Mouse (Mus musculus): Measurements from ENCODE around the gene Lamtor1. TPM values are rescaled to one million over a fixed set of nuclear protein-coding genes. Genes with fewer than 3 reads are reported as not detected.

Lamtor1 gene
- polyA plus RNA-seq, 1 experiment from 2014 or later, result 119 TPM

GRCm38 (mm10) chr7:101866491-101867265 lies 39.0 kb upstream of the Lamtor1 start:
- Histone ChIP-seq H3K4me3 (ENCODE audit: low read depth, low read length) (no peak overlapping the region), H3K9me3 (ENCODE audit: control insufficient read depth, low read length) (no peaks in the 10 kb centered on the region), H3K27me3 (ENCODE audit: control insufficient read depth, insufficient read depth, low read length) (no peaks in the 10 kb centered on the region), H3K4me1 (replicated peaks; ENCODE audit: control insufficient read depth, insufficient read depth) (no peaks in the 10 kb centered on the region), H3K36me3 (ENCODE audit: control insufficient read depth, insufficient read depth, low read length) (no peaks in the 10 kb centered on the region), H3K27ac (replicated peaks) (no peak overlapping the region), H3K9ac (ENCODE audit: low read length) (no peak overlapping the region), H3K4me2 (replicated peaks; ENCODE audit: low read depth) (no peak overlapping the region)
- 74% methylated on average over 11 of the region's 11 CpGs for whole genome bisulfite sequencing
- ATAC-seq (ENCODE audit: low FRiP score, low TSS enrichment) (no peak), DNase-seq (ENCODE audit: low spot score) (no peak)
- TF ChIP-seq EP300 (optimal IDR thresholded peaks at IDR 0.05), result no peak
- TF ChIP-seq CTCF (IDR thresholded peaks at IDR 0.05; ENCODE audit: low read depth), result no peak

GRCm38 (mm10) chr7:101867482-101867881 lies 38.2 kb upstream of the Lamtor1 start:
- no peak overlapping the region for H3K4me3 ChIP-seq (ENCODE audit: low read depth, low read length)
- H3K36me3 ChIP-seq (ENCODE audit: control insufficient read depth, insufficient read depth, low read length), result no peaks in the 10 kb centered on the region
- H3K27ac ChIP-seq (replicated peaks), result no peak overlapping the region
- no peaks in the 10 kb centered on the region for H3K27me3 ChIP-seq (ENCODE audit: control insufficient read depth, insufficient read depth, low read length)
- no peaks in the 10 kb centered on the region for H3K9me3 ChIP-seq (ENCODE audit: control insufficient read depth, low read length)
- H3K4me1 ChIP-seq (replicated peaks; ENCODE audit: control insufficient read depth, insufficient read depth), result no peaks in the 10 kb centered on the region
- WGBS, result 100% methylated on average over 3 of the region's 4 CpGs
- ATAC-seq (ENCODE audit: low FRiP score, low TSS enrichment) (no peak), DNase-seq (ENCODE audit: low spot score) (no peak)
- H3K9ac ChIP-seq (ENCODE audit: low read length), result no peak overlapping the region
- TF ChIP-seq EP300 (optimal IDR thresholded peaks at IDR 0.05), result no peak
- no peak for TF ChIP-seq CTCF (IDR thresholded peaks at IDR 0.05; ENCODE audit: low read depth)
- H3K4me2 ChIP-seq (replicated peaks; ENCODE audit: low read depth), result no peak overlapping the region

GRCm38 (mm10) chr7:101868241-101869162 lies 37.2 kb upstream of the Lamtor1 start:
- WGBS, result 73% methylated on average over 13 of the region's 13 CpGs
- Histone ChIP-seq H3K27ac (replicated peaks) (no peak overlapping the region), H3K36me3 (ENCODE audit: control insufficient read depth, insufficient read depth, low read length) (no peaks in the 10 kb centered on the region), H3K4me3 (ENCODE audit: low read depth, low read length) (no peak overlapping the region), H3K4me2 (replicated peaks; ENCODE audit: low read depth) (no peak overlapping the region), H3K27me3 (ENCODE audit: control insufficient read depth, insufficient read depth, low read length) (no peaks in the 10 kb centered on the region), H3K9me3 (ENCODE audit: control insufficient read depth, low read length) (no peaks in the 10 kb centered on the region), H3K9ac (ENCODE audit: low read length) (no peak overlapping the region), H3K4me1 (replicated peaks; ENCODE audit: control insufficient read depth, insufficient read depth) (no peaks in the 10 kb centered on the region)
- TF ChIP-seq CTCF (IDR thresholded peaks at IDR 0.05; ENCODE audit: low read depth) (no peak), EP300 (optimal IDR thresholded peaks at IDR 0.05) (no peak)
- ATAC-seq (ENCODE audit: low FRiP score, low TSS enrichment), result no peak
- no peak for DNase-seq (ENCODE audit: low spot score)

GRCm38 (mm10) chr7:101869163-101869500 lies 36.6 kb upstream of the Lamtor1 start:
- no peak for TF ChIP-seq EP300 (optimal IDR thresholded peaks at IDR 0.05)
- TF ChIP-seq CTCF (IDR thresholded peaks at IDR 0.05; ENCODE audit: low read depth), result no peak
- Histone ChIP-seq H3K9ac (ENCODE audit: low read length) (no peak overlapping the region), H3K4me1 (replicated peaks; ENCODE audit: control insufficient read depth, insufficient read depth) (no peaks in the 10 kb centered on the region), H3K4me3 (ENCODE audit: low read depth, low read length) (no peak overlapping the region), H3K27ac (replicated peaks) (no peak overlapping the region), H3K9me3 (ENCODE audit: control insufficient read depth, low read length) (no peaks in the 10 kb centered on the region), H3K4me2 (replicated peaks; ENCODE audit: low read depth) (no peak overlapping the region), H3K27me3 (ENCODE audit: control insufficient read depth, insufficient read depth, low read length) (no peaks in the 10 kb centered on the region), H3K36me3 (ENCODE audit: control insufficient read depth, insufficient read depth, low read length) (no peaks in the 10 kb centered on the region)
- DNase-seq (ENCODE audit: low spot score) (no peak), ATAC-seq (ENCODE audit: low FRiP score, low TSS enrichment) (no peak)
- WGBS, result 74% methylated on average over 7 of the region's 7 CpGs

GRCm38 (mm10) chr7:101870629-101871028 lies 35.1 kb upstream of the Lamtor1 start, which contains the start of gene Folr1:
Gene Folr1, minus strand, starts transcription at chr7:101870788.
- Histone ChIP-seq H3K27me3 (ENCODE audit: control insufficient read depth, insufficient read depth, low read length) (no peaks in the 10 kb centered on the region), H3K4me3 (ENCODE audit: low read depth, low read length) (no peak within 1 kb of the TSS), H3K4me2 (replicated peaks; ENCODE audit: low read depth) (no peak within 1 kb of the TSS), H3K9ac (ENCODE audit: low read length) (no peak within 1 kb of the TSS), H3K4me1 (replicated peaks; ENCODE audit: control insufficient read depth, insufficient read depth) (no peaks in the 10 kb centered on the region), H3K9me3 (ENCODE audit: control insufficient read depth, low read length) (no peaks in the 10 kb centered on the region), H3K27ac (replicated peaks) (no peak within 1 kb of the TSS), H3K36me3 (ENCODE audit: control insufficient read depth, insufficient read depth, low read length) (no peaks in the 10 kb centered on the region)
- 54% methylated on average over 2 of the region's 2 CpGs for WGBS
- ATAC-seq (ENCODE audit: low FRiP score, low TSS enrichment) (no peak), DNase-seq (ENCODE audit: low spot score) (no peak)
- TF ChIP-seq EP300 (optimal IDR thresholded peaks at IDR 0.05) (no peak), CTCF (IDR thresholded peaks at IDR 0.05; ENCODE audit: low read depth) (no peak)
